Mouse (Mus musculus): ENCODE results near the gene Cse1l. TPM values are rescaled to one million over a fixed set of nuclear protein-coding genes. Genes with fewer than 3 reads are reported as not detected.

Gene Cse1l
- total and polyA plus RNA-seq, 3 experiments: 76.0 to 165 (median 162) TPM

DNA sequence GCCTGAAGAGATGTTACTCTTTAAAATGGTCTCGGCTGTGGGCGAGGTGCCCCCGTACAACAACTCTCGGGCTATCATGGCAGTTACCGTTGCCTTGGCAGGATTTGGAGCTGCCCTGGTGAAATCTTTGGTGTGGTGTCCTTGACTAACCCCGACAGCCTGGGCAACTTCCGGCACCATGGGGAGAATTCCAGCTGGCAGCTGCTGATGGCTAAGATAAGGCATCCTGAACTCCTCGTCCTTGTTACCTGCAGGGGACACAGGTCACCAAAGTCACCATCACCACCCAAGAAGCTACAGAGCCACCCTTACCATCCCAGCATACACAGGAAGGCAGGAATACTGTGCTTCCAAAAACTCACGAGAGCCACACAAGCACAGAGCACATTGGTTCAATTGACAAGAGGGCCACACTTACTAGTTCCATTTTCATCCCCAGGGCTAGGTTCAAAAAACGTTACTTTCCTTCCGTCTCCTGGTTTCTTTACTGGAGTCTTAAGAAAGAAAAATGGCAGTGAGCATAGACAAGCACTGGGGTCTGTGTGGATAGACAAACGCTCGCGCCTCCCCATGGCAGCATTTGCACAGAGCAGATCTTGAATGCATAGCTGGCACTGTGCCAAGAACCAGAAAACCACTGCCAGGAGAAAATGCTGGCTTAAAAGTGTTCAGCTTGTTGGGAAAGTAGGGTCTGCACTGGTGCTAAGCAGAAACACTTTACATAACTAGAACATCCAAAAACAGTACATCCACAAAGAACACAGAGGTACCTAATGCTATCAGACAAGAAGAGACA lies 45.2 kb downstream of the Cse1l start:
- H3K79me2 ChIP-seq (replicated peaks; ENCODE audit: control insufficient read depth, extremely low read depth, insufficient read depth, poor library complexity, severe bottlenecking): no peaks in the 10 kb centered on the region; the same call in 1 of the 2 replicates
- TF ChIP-seq ZKSCAN1 (IDR thresholded peaks at IDR 0.05; ENCODE audit: borderline replicate concordance, low read depth, low read length) (no peak), RCOR1 (conservative IDR thresholded peaks at IDR 0.05; ENCODE audit: low read depth, low read length) (no peak), EP300 (IDR thresholded peaks at IDR 0.05; ENCODE audit: low read length) (no peak), CHD1 (IDR thresholded peaks at IDR 0.05; ENCODE audit: low read depth, low read length) (no peak), ELF1 (IDR thresholded peaks at IDR 0.05; ENCODE audit: low read depth, low read length) (no peak), ZC3H11A (IDR thresholded peaks at IDR 0.05; ENCODE audit: low read depth, low read length) (no peak), JUND (conservative IDR thresholded peaks at IDR 0.05; ENCODE audit: low read depth, low read length) (no peak), TCF12 (IDR thresholded peaks at IDR 0.05; ENCODE audit: low read depth, low read length) (no peak), UBTF (IDR thresholded peaks at IDR 0.05; ENCODE audit: low read depth, low read length) (no peak), MAZ (IDR thresholded peaks at IDR 0.05; ENCODE audit: low read depth, low read length) (no peak), POLR2A (IDR thresholded peaks at IDR 0.05; ENCODE audit: low read depth, low read length) (no peak), USF2 (conservative IDR thresholded peaks at IDR 0.05; ENCODE audit: low read depth, low read length) (no peak), CHD2 (IDR thresholded peaks at IDR 0.05; ENCODE audit: low read length) (no peak), JUN (IDR thresholded peaks at IDR 0.05; ENCODE audit: insufficient read depth, low read depth, low read length) (no peak), GABPA (IDR thresholded peaks at IDR 0.05; ENCODE audit: insufficient replicate concordance, low read depth, low read length) (no peak), MAFK (IDR thresholded peaks at IDR 0.05; ENCODE audit: insufficient replicate concordance, low read length) (no peak), HCFC1 (IDR thresholded peaks at IDR 0.05; ENCODE audit: low read depth, low read length) (no peak), E2F4 (IDR thresholded peaks at IDR 0.05; ENCODE audit: insufficient replicate concordance, low read depth, low read length) (no peak), RAD21 (IDR thresholded peaks at IDR 0.05; ENCODE audit: low read depth, low read length) (no peak), CTCF (conservative IDR thresholded peaks at IDR 0.05 in 1 of 2, IDR thresholded peaks at IDR 0.05 in 1 of 2; ENCODE audit: low read depth in 2 of 2, low read length in 2 of 2) (no peak)
- peaks cover 77 to 95% of the 10 kb centered on the region in 2 experiments for H3K36me3 ChIP-seq (replicated peaks in 1 of 2; ENCODE audit: control insufficient read depth in 1 of 2, insufficient read depth in 1 of 2, low read length in 1 of 2)
- H3K4me2 ChIP-seq (ENCODE audit: insufficient read depth, low read depth, poor library complexity, severe bottlenecking): no peak overlapping the region
- in situ Hi-C loops (cut with MboI; ENCODE audit: low pct_ligation_motif_present, low pct_unique_long_range_greater_than_20kb, low sequenced_read_pairs) (no loop called here), dilution Hi-C loops (cut with MboI; ENCODE audit: extremely low pct_ligation_motif_present, extremely low pct_unique_long_range_greater_than_20kb, low sequenced_read_pairs) (no loop called here)
- H3K27me3 ChIP-seq (replicated peaks): no peaks in the 10 kb centered on the region
- no peaks in the 10 kb centered on the region for H3K9me3 ChIP-seq (replicated peaks; ENCODE audit: low read length)
- no peak overlapping the region for H3K9ac ChIP-seq (ENCODE audit: insufficient read depth, low read depth)
- H3K4me1 ChIP-seq (ENCODE audit: control insufficient read depth in 1 of 2, insufficient read depth in 2 of 2): no peaks in the 10 kb centered on the region
- no peak overlapping the region for H3K27ac ChIP-seq (ENCODE audit: insufficient read depth, low read depth)
- no peak for DNase-seq (ENCODE audit: extremely low read depth)
- no peak overlapping the region for H3K4me3 ChIP-seq (replicated peaks in 1 of 3; ENCODE audit: low read depth in 2 of 3, low read length in 2 of 3, poor library complexity in 1 of 3)

DNA sequence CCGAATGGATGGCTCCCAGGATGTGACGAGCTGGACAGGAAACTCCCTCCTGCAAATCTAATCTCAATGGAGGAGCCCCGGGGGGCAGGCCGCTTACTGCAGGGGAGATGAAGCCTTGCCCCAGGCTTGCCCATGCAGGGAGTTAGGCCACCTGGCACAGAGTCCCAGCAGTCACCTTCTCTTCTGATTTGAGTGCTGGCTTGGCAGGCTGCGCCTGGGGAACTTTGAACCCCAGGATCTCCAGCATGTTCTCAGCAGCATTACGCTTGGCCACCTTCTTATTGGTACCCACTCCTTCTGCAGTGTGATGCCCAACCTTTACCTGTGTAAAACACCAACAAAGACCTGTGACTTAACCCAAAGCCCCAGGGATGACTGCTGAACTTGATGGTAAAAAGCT lies 46.3 kb downstream of the Cse1l start:
- H3K27me3 ChIP-seq (replicated peaks): no peaks in the 10 kb centered on the region
- no peak overlapping the region for H3K4me3 ChIP-seq (replicated peaks in 1 of 3; ENCODE audit: low read depth in 2 of 3, low read length in 2 of 3, poor library complexity in 1 of 3)
- H3K4me1 ChIP-seq (ENCODE audit: control insufficient read depth in 1 of 2, insufficient read depth in 2 of 2): no peaks in the 10 kb centered on the region
- H3K9ac ChIP-seq (ENCODE audit: insufficient read depth, low read depth): no peak overlapping the region
- H3K79me2 ChIP-seq (replicated peaks; ENCODE audit: control insufficient read depth, extremely low read depth, insufficient read depth, poor library complexity, severe bottlenecking): no peaks in the 10 kb centered on the region; the same call in 1 of the 2 replicates
- H3K27ac ChIP-seq (ENCODE audit: insufficient read depth, low read depth): no peak overlapping the region
- TF ChIP-seq HCFC1 (IDR thresholded peaks at IDR 0.05; ENCODE audit: low read depth, low read length) (no peak), USF2 (conservative IDR thresholded peaks at IDR 0.05; ENCODE audit: low read depth, low read length) (no peak), SIN3A (IDR thresholded peaks at IDR 0.05; ENCODE audit: low read length) (no peak), KAT2A (IDR thresholded peaks at IDR 0.05; ENCODE audit: insufficient replicate concordance, low read length) (no peak), POLR2AphosphoS2 (IDR thresholded peaks at IDR 0.05; ENCODE audit: low read depth, low read length) (no peak), BHLHE40 (IDR thresholded peaks at IDR 0.05; ENCODE audit: low read depth, low read length) (no peak), TCF12 (IDR thresholded peaks at IDR 0.05; ENCODE audit: low read depth, low read length) (no peak), ZNF384 (IDR thresholded peaks at IDR 0.05; ENCODE audit: low read depth, low read length) (no peak), UBTF (IDR thresholded peaks at IDR 0.05; ENCODE audit: low read depth, low read length) (no peak), PAX5 (IDR thresholded peaks at IDR 0.05; ENCODE audit: low read length) (no peak), USF1 (IDR thresholded peaks at IDR 0.05; ENCODE audit: low read depth, low read length) (no peak), CTCF (conservative IDR thresholded peaks at IDR 0.05 in 1 of 2, IDR thresholded peaks at IDR 0.05 in 1 of 2; ENCODE audit: low read depth in 2 of 2, low read length in 2 of 2) (no peak), ZKSCAN1 (IDR thresholded peaks at IDR 0.05; ENCODE audit: borderline replicate concordance, low read depth, low read length) (no peak)
- H3K9me3 ChIP-seq (replicated peaks; ENCODE audit: low read length): no peaks in the 10 kb centered on the region
- H3K4me2 ChIP-seq (ENCODE audit: insufficient read depth, low read depth, poor library complexity, severe bottlenecking): no peak overlapping the region
- DNase-seq (ENCODE audit: extremely low read depth): no peak
- H3K36me3 ChIP-seq (replicated peaks in 1 of 2; ENCODE audit: control insufficient read depth in 1 of 2, insufficient read depth in 1 of 2, low read length in 1 of 2): peaks cover 74 to 94% of the 10 kb centered on the region in 2 experiments
- in situ Hi-C loops (cut with MboI; ENCODE audit: low pct_ligation_motif_present, low pct_unique_long_range_greater_than_20kb, low sequenced_read_pairs): no loop called here
- dilution Hi-C loops (cut with MboI; ENCODE audit: extremely low pct_ligation_motif_present, extremely low pct_unique_long_range_greater_than_20kb, low sequenced_read_pairs): no loop called here
